Mouse (Mus musculus): ENCODE measurements around the gene Acer1.

Gene Acer1

DNA sequence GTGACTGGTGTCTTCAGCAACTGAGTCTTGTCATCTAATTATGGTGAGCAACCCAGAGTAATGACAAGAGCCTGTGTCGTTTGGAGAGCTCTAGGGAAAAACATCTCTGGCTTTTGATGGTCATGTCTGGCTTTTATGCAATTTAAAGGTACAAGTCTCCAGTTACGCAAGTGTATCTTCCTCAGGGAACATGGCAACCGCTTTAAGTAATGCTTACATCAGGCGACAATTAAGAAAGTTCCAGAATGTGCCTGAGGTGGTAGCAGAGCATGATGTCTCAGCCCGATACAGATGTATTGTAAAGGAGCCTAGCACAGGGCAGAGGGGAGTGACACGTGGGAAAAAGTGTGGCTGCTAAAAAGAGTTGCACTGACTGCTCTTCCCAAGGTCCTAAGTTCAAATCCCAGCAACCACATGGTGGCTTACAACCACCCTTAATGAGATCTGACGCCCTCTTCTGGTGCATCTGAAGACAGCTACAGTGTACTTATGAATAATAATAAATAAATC is 7.0 kb upstream of the Acer1 start:
- DNase-seq (ENCODE audit: low spot score): no peak

- no peak for DNase-seq (ENCODE audit: low spot score)
Observed at GRCm38 (mm10) chr17:56988441-56988840, 6.5 kb upstream of the Acer1 start.

DNA sequence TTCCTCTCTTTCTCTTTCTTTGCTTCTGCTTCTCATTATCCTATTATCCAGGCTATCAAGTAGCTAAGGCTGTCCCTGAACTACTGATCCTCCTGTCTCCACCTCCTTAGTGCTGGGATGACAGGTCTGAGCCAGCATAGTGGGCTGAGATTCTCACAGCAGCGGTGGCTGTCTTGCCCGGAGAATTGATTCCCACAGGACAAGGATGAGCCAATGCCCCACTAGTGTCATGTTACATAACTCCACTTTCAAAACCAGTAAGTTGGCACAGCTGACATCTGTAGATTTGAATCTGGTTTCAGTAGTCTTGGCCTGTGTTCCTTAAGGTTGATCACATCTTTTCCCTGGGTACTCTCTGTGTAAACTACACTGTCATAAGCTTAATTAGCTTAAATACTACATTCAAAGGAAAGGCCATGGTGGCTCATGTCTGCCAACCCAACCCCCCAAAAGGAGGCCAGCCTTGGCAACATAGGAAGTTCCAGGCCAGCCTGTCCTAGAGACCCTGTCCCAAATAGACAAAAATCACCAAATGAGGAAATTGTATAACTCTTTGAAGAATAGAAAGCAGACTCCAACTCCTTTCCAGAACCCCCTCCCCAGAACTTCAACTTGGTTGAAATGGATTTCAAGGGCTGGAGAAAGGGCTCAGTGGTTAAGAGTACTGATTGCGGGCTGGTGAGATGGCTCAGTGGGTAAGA is 4.3 kb upstream of the Acer1 start:
- DNase-seq (ENCODE audit: low spot score): no peak

DNA sequence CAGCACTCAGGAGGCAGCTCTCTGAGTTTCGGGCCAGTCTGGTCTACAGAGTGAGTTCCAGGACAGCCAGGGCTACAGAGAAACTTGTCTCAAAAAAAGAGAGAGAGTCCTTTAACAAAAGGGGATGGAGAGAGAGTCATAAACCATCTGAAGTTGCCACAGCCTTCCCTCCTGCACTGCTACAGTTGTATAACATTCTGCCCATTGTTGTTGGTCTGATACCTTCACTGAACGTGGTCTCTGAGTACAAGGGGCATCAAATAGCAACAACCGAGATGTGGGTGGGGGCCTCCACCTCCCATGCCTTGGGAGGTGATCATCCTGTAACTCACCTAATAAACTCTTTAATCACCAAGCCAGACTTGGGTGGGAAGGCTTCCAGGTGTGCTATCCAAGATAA is 3.7 kb upstream of the Acer1 start:
- no peak for DNase-seq (ENCODE audit: low spot score)

DNA sequence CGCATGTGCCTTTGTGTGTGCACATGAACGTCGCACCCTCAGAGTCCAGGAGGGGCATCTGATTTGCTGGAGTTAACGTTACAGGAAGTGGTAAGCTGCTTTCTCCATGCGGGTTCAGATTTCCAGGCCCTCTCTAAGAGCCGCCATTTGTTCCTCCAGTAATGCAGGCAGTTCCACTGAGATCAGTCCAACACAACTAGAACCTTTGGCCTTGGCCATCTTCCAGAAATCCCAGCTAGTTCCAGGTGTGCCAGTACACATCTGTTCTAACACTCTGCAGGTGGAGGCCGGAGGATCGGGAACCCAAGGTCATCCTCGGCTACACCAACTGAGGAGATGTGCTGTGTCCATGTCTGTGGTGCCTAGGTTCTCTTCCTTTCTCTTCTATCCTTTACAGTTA is 3.0 kb upstream of the Acer1 start:
- no peak for DNase-seq (ENCODE audit: low spot score)

- no peak for DNase-seq (ENCODE audit: low spot score)
Observed at GRCm38 (mm10) chr17:56981049-56981448, 877 bp downstream of the Acer1 start.

DNA sequence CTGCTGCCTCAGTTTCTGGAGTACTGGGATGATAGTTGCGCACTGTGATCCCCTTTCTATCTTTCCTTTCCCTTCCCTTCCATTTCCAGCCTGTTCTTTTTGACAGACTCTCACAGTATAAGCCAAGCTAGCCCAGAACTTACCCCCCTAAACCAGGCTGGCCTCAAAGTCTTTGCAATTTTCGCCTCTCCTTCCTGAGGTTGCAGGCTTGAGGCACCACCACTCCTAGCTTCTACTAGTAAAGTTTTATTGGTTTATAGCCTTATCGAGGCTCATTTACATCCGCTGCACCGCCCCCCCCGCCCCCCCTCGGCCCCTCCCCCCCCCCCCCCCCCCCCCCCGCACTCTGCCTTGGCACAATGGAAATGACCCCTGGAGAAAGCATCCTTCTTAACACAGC is 2.4 kb downstream of the Acer1 start:
- DNase-seq (ENCODE audit: low spot score): no peak

- no peak for DNase-seq (ENCODE audit: low spot score)
Observed at GRCm38 (mm10) chr17:56976531-56977390, 5.2 kb downstream of the Acer1 start.

GRCm38 (mm10) chr17:56975391-56975790 is 6.5 kb downstream of the Acer1 start:
- DNase-seq (ENCODE audit: low spot score): no peak

DNA sequence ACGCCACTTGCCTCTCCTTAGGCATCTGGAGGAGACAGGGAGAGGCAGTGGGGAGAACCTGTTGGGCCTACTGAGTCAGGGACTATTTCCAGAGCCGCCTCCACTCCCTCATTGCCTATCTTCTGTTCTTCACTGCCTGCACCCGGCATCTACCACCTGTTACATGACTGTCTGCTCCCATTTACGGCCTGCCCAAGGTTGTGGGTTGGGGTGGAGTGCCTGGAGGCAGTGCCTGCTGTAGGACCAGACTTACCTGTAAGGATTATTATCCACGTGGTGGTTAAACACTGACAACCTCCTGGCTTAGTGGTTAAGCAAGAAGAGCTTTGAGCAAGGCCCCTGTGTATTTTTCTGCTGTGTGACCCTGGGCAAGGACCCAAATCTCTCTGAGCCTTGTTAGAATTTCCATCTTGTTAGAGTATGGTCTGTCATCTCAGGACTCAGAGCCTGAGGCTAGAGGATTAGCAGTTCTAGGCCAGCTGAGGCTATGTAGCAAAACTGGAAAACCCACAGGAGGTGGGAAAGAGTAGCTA is 7.2 kb downstream of the Acer1 start:
- no peak for DNase-seq (ENCODE audit: low spot score)

DNA sequence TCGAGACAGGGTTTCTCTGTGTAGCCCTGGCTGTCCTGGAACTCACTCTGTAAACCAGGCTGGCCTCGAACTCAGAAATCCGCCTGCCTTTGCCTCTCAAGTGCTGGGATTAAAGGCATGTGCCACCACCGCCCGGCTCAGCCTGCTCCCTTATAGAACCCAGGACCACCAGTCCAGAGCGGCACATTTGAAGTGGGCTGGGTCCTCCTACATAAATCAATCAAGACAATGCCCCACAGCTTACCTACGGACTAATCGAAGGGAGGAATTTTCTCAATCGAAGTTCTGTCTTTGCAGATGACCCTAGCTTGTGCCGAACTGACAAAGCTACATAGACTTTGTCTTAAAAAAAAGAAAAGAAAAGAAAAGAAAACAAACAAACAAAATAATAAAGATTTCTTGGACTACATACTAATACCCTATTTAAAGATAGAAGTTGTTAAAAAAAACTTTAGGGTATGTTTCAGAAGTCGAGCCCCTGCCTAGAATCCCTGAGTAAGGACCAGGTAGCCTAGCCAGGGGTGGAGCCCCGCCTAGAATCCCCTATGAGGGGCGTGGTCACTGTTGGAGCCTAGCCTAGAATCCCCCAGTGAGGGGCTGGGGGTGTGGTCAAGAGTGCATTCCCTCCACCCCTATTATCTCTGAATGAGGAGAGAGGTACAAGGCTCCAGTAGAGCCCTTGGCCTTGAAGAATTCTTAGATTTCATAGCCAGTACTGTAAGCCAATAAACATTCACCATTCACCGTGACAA is 7.8 kb downstream of the Acer1 start:
- no peak for DNase-seq (ENCODE audit: low spot score)

DNA sequence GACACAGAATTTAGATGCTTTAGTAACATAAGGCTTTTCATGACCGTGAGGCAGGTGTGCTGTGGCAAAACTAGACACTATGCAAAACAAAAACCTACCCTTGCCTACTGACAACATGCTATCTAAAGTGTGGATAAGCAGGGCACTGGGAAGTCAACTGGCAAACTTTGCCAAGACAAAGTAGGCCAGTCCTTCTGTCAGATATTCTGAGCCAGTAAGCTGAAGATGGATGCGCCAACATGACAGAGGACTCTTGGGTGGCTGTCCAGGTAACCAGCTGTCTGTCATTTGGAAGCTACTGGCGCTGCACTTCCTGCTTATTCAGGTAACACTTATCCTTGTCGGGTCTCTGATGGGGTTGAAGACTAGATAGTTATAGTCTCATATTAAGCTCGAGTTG is 11.8 kb downstream of the Acer1 start:
- DNase-seq (ENCODE audit: low spot score): no peak

DNA sequence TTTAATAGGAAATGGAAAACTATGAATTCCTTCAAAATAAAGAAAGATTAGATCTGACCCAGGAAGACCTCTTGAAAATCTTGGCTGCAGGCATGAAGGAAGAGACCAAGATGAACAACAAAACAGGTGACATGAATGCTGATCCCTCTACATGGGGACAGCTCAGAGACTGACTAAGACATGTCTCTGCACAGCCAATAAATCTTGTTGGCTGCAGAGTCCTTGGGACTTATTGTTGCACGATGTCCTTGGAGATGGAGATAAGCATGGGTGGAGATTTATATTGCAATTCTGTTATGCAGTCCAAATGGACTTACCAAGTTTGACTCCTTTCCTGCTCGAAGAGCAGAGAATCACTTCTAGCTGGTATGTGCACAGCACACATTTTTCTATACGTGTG is 12.6 kb downstream of the Acer1 start:
- DNase-seq (ENCODE audit: low spot score): no peak

- DNase-seq (ENCODE audit: low spot score): no peak
Observed at GRCm38 (mm10) chr17:56963646-56964045, 18.3 kb downstream of the Acer1 start.

DNA sequence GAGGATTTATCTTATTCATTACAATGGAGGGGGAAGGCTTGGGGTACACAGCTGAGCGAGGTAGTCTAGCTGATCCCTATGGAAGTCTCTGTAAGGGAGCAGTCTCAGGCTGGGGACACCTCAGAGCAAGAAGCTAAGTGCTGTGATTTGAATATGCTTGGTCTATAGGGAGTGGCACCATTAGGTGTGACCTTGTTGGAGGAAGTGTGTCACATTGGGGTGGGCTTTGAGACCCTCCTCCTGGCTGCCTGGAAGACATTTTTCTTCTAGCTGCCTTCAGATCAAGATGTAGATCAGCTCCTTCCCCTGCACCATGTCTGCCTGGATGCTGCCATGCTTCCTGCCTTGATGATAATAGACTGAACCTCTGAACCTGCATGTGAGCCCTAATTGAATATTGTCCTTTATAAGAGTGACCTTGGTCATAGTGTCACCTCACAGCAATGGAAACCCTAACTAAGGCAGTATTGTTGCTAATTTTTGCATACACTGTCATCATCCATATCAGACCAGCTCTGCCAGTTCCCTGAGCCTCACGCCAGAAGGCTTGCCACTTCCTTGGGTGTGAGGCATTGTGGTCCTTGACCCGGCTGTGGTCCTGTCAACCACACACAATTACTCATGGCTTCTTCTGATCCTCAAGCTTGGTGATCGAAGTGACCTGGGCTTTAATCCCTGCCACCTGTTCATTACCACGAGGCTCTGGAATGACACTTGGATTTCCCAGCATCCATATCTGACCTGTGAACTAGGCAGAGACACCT is 19.1 kb downstream of the Acer1 start:
- DNase-seq (ENCODE audit: low spot score): no peak

DNA sequence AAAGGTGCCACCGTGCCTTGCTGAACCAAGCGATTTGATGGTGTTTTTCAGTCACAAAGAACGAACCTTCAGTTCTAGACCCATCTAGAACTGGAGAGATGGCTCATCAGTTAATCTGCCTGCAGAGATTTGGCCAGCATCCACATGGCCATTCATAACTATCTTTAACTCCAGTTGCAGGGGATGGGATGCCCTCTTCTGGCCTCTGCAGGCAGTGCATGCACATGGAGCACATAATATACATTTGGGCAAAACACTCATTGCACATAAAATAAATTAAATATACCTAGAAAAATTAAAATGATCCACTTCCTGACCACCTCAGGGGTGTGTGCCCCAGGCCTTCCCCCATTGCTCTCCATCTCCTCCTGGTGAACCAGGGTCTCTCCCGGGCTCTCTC is 20.0 kb downstream of the Acer1 start:
- no peak for DNase-seq (ENCODE audit: low spot score)

- no peak for DNase-seq (ENCODE audit: low spot score)
Observed at GRCm38 (mm10) chr17:56958667-56959066, 23.3 kb downstream of the Acer1 start.

GRCm38 (mm10) chr17:56957763-56958429 is 24.0 kb downstream of the Acer1 start:
- peak; percentile 44 for DNase-seq (ENCODE audit: low spot score)

GRCm38 (mm10) chr17:56954871-56955270 is 27.1 kb downstream of the Acer1 start:
- no peak for DNase-seq (ENCODE audit: low spot score)

DNA sequence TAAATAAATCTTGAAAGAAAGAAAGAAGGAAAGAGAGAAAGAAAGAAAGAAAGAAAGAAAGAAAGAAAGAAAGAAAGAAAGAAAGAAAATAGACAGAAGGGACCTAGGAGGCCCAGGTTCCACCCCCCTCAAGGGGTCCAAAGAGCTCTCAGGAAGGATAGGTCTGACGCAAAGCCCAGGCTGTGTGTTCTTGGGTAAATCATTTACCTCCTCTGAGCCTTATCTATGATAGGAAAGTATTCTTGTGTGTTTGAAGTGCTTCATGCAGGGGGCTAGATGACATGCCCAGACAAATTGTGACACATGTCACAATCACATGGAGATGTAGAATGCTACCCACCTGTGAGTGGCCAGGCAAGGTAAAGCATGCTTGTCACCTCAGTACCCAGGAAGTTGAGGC is 29.3 kb downstream of the Acer1 start:
- peak; percentile 69 for DNase-seq (ENCODE audit: low spot score)

- DNase-seq (ENCODE audit: low spot score): no peak
Observed at GRCm38 (mm10) chr17:56950915-56951314, 31.0 kb downstream of the Acer1 start.
